Mouse (Mus musculus) heart, adult 2 months (tissue): ENCODE results near the gene Gm20388.

Experiments
- EP300 ChIP-seq: fragments of 200-500 bp; IDR thresholded peaks from 2 replicates; pipeline ENCODE4 v1.6.1; 2011; ENCODE audit warnings: low read depth, low read length, control low read depth; ENCODE audit not compliant: insufficient read depth
- POLR2A ChIP-seq: fragments of 200-500 bp; IDR thresholded peaks from 2 replicates; pipeline ENCODE4 v1.6.1; 2011; ENCODE audit warnings: mild to moderate bottlenecking, low read depth, low read length, control low read depth; ENCODE audit not compliant: insufficient read depth

- no peak for TF ChIP-seq POLR2A
- TF ChIP-seq EP300, result no peak
Observed at GRCm38 (mm10) chr8:123954246-123954645, 4043.6 kb downstream of the Gm20388 start.
